Mouse (Mus musculus) mesoderm, embryonic 11.5 days (tissue): ENCODE data around the gene Ddah1.

Source experiments
- DNase-seq: peaks from one replicate; pipeline ENCODE4 v3.0.0-alpha.2; 2012; ENCODE audit warnings: low read depth, low spot score

Ddah1 gene

GRCm38 (mm10) chr3:145758561-145759378 lies at the start of gene Ddah1:
Gene Ddah1 (plus strand): TSS chr3:145758675.
- DNase-seq: peak; percentile 72

- no peak for DNase-seq
Observed at GRCm38 (mm10) chr3:145715923-145716322, 42.6 kb upstream of the Ddah1 start.

- DNase-seq: no peak
Observed at GRCm38 (mm10) chr3:145719660-145720059, 38.8 kb upstream of the Ddah1 start.

GRCm38 (mm10) chr3:145725078-145725477 lies 33.4 kb upstream of the Ddah1 start:
- DNase-seq: no peak

GRCm38 (mm10) chr3:145728336-145728735 lies 30.1 kb upstream of the Ddah1 start:
- DNase-seq: no peak

GRCm38 (mm10) chr3:145729531-145729930 lies 28.9 kb upstream of the Ddah1 start:
- DNase-seq: no peak

- peak; percentile 37 for DNase-seq
Observed at GRCm38 (mm10) chr3:145730092-145730491, 28.4 kb upstream of the Ddah1 start.

- no peak for DNase-seq
Observed at GRCm38 (mm10) chr3:145734857-145735256, 23.6 kb upstream of the Ddah1 start.

GRCm38 (mm10) chr3:145736562-145736961 lies 21.9 kb upstream of the Ddah1 start:
- no peak for DNase-seq

GRCm38 (mm10) chr3:145738662-145739061 lies 19.8 kb upstream of the Ddah1 start:
- DNase-seq: no peak

- no peak for DNase-seq
Observed at GRCm38 (mm10) chr3:145739904-145740303, 18.6 kb upstream of the Ddah1 start.

GRCm38 (mm10) chr3:145743050-145743449 lies 15.4 kb upstream of the Ddah1 start:
- no peak for DNase-seq

- DNase-seq: no peak
Observed at GRCm38 (mm10) chr3:145743476-145744027, 14.9 kb upstream of the Ddah1 start.

GRCm38 (mm10) chr3:145748626-145749025 lies 9.8 kb upstream of the Ddah1 start:
- DNase-seq: no peak

- DNase-seq: no peak
Observed at GRCm38 (mm10) chr3:145756457-145756856, 2.0 kb upstream of the Ddah1 start.

GRCm38 (mm10) chr3:145757177-145757576 lies 1.3 kb upstream of the Ddah1 start:
- no peak for DNase-seq

GRCm38 (mm10) chr3:145757844-145758243 lies 631 bp upstream of the Ddah1 start:
- no peak for DNase-seq

- no peak for DNase-seq
Observed at GRCm38 (mm10) chr3:145759379-145760209, 1.1 kb downstream of the Ddah1 start.

GRCm38 (mm10) chr3:145760547-145760946 lies 2.1 kb downstream of the Ddah1 start:
- DNase-seq: no peak

- DNase-seq: no peak
Observed at GRCm38 (mm10) chr3:145761501-145762170, 3.2 kb downstream of the Ddah1 start.

- no peak for DNase-seq
Observed at GRCm38 (mm10) chr3:145762957-145763641, 4.6 kb downstream of the Ddah1 start.
